Mouse (Mus musculus) testis, postnatal 10 days (tissue): ENCODE data around the gene Prrt2.
A peak's percentile ranks its signal among the peaks of the same experiment; 100 is the strongest.

Source experiments
- DNase-seq: peaks from one replicate; pipeline ENCODE4 v3.0.0; 2021; ENCODE audit warnings: low spot score

The Prrt2 gene

GRCm38 (mm10) chr7:127020901-127021562, at the start of gene Prrt2, which contains the start of gene Gm42742:
Gene Prrt2 (minus strand): TSS chr7:127021211.
Gene Gm42742 (minus strand): TSS chr7:127021097.
- DNase-seq, result peak; percentile 76

DNA sequence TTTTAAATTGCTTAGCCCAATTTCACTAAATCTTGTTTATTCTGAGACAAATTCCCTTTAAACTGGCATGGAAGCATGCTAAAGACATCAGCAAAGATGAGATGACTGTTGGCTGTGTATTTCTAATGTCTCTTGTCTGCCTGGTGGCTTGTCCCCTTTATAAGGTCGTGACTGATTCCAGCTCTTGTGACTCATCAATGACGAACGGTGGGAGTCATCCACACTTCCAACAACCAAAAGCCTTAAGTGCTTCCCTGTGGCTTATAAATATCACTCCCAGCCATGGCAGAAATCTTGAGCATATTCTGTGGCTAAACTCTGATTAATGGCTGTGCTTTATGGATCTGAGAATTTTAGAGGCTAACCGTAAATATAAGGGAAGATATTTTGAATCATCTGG, 45.3 kb upstream of the Prrt2 start:
- DNase-seq, result no peak

DNA sequence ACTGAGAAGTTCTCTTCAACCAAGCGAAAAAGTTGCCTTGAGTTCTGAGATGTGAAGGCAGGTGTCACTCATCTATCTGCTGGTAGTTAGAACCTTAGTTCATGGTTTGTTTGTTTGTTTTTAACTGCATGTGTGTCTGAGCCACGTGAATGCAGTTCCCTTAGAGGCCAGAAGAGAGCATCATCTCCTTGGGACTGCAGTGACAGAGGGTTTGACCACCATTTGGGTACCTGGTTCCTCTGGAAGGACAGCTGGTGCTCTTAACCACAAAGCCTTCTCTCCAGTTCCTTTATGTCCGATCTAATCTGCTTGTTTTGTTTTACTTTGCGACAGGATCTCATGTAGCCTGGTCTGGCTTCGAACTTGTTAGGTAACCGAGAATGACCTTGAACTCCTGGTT, 44.5 kb upstream of the Prrt2 start:
- DNase-seq, result no peak

DNA sequence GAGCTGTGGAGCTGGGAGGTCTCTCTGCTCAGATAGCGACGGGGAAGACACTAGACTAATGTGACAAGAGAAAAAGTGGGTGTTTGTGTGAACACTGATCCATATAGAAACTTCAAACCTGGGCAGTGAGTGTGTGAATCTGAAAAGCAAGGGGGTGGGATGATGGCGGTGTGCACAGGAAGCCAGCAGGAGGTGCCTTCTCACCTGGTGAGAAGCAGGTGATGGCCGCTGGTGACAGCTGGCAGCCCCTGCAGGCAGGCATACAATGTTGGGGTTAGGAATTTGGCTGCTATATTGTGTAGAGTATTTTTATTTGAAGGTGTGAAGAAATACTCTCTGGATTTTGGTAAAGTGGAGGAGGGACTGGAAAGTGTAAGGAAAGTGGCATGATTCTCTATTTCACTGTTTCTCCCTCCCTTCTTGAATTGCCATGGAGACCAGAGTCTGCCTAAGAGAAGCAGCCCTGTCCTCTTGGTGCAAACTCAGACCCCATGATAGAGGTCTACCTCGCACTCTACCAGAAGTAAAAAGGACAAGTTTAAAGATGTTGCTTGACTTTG, 34.1 kb upstream of the Prrt2 start:
- DNase-seq, result no peak

- peak; percentile 94 for DNase-seq
Observed at GRCm38 (mm10) chr7:127041851-127042672, 21.1 kb upstream of the Prrt2 start, which contains the start of gene Kif22. Gene Kif22 (minus strand): TSS chr7:127042471.

DNA sequence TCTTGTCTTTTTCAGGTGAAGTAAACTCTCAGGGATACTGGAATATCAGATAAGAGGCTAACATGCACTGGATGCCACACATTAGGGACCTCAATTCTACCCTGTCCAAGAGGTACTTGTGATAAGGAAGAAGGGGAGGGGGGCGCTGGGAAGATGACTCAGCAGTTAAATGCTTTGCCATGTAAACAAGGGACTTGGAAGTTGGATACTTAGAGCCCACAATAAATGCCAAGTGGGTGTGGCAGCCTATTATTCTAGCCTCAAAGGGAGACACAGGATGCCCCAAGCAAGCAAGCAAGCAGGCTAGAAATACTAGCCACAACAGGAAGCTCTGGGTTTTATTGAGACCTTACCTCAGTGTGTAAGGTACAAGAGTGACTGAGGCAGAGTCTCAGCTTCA, 10.2 kb upstream of the Prrt2 start:
- DNase-seq, result no peak

- no peak for DNase-seq
Observed at GRCm38 (mm10) chr7:127030172-127030571, 9.2 kb upstream of the Prrt2 start.

DNA sequence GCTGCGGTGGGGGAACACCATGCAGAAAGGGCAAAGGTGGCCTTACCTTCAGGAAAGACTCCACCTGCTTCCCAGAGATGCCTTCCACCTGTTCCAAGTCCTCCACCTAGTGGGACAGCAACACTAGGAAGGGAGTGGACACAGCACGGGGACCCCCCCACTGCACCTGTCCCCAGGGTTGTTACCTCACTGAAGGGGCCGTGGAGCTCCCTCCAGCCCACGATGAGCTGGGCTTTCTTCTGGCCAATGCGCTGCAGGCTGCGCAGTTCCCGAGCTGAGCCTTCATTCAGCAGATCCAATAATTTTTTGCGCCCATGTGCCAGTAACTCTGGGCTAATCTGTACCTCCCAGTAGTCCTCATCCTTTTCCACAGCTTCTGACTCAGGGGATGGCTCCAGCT, 6.9 kb upstream of the Prrt2 start:
- DNase-seq, result no peak

GRCm38 (mm10) chr7:127026984-127027726, 6.1 kb upstream of the Prrt2 start, which contains the start of gene Maz:
Gene Maz (minus strand): TSS chr7:127027037.
- peak; percentile 99 for DNase-seq

DNA sequence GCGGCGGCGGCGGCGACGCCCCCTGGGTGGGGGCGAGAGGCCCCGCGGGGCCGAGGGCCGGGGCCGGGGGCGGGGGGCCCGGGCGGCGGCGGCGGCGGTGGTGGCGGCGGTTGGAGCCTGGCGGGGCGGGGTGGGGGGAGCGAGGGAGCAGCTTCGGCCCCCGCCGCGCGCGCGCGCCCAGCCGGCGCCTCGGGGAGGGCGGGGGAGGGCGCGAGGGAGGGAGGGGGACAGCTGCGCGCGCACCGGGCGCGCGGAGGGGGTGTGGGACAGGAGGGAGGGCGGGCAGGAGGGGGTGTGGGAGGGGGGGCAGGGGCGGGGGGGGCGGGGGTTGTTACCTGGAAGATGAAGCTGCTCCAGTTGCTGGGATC, 5.6 kb upstream of the Prrt2 start:
- DNase-seq, result peak; percentile 95

DNA sequence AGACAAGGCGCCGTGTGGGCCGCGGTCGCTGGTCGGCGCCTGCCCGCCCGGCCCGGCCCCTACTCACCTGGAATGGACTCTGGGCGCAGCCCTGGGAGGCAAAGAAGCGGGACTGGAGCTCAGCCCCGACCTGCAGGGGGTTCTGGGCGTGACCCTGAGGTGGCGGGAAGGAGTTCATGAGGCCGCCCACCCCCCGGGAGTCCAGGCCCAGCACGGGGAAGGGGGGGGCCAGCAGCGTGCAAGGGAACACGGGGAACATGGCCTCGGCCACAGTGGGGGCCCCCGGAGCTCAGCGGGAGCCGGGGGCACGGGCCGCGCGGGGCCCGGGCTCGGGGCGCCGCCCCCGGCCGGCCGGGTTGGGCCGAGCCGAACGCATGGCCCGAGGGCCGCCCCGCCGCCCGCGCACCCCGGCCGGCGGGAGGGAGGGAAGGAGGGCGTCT, 5.2 kb upstream of the Prrt2 start:
- DNase-seq, result peak; percentile 83

- peak; percentile 81 for DNase-seq
Observed at GRCm38 (mm10) chr7:127025556-127026160, 4.6 kb upstream of the Prrt2 start.

GRCm38 (mm10) chr7:127024755-127025555, 3.9 kb upstream of the Prrt2 start:
- peak; percentile 83 for DNase-seq

GRCm38 (mm10) chr7:127023896-127024690, 3.1 kb upstream of the Prrt2 start:
- DNase-seq, result no peak

DNA sequence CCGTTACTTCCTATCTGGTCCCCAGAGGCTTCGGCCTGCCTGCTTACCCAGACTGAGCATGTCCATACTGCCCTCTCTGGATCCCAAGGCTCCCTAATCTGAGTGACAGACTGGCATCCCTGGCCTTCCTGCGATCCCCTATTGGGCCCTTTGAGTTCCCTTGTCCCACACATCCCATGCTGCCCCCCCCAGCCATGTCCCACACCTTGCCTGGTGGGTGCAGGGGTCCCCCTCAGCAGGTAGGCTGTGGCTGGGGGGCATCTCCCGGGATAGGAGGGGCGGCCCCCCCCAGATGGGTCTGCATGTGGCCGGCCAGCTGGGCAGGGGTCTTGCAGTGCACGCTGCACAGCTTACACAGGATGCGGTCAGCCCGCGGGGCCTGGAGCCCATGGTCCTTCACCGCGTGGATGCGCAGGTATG, 2.3 kb upstream of the Prrt2 start:
- DNase-seq, result no peak

- no peak for DNase-seq
Observed at GRCm38 (mm10) chr7:127022528-127023271, 1.7 kb upstream of the Prrt2 start.

DNA sequence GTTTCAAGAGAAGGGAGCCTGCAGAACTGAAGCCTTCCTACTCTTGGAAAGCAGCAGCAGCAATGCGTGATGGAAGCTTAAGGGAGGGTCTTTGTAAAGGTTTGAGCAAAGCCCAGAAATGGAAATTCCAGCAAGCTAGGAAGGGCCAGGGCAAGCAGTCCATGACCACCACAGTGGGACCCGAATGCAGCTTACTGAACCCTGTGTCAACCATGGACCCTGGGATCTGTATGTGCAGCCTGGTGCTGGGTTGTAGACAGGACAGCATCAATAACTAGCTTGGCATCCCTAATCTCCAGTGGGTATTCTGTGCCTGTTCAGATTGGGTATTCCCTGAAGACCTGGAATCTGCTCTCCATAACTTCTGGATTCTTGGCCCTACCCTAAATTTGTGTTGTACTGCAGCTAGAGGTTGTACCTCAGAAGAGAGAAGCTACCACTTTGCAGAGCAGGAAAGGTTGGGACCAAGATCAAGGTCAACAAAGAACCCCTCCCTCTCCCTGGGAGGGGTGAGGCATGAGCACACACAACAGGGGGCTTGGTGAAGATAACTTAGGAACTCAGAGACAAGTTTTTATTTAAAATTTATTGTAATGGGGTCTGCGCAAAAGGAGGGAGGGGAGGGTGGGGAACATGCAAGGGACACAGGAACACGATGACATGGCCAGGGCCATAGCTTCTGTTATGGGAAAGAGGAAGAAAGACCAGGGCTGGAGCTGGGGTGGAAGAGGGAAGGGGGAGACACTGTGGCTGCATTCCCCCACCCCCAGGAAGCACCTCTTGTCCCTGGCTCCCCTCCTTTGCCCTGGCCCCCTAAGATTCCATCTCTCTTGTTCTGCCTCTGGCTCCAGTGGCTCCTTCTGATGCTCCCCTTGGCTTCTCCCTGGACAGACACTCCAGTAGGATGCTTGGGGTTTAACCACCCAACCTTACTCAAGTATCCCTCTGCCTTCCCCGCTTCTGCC, 834 bp upstream of the Prrt2 start:
- DNase-seq, result no peak

GRCm38 (mm10) chr7:127020491-127020890, 520 bp downstream of the Prrt2 start:
- no peak for DNase-seq
